Mouse (Mus musculus) embryonic fibroblast, embryonic 13.5 days (primary cell): ENCODE data around the gene Cbx7. TPM values are rescaled to one million over a fixed set of nuclear protein-coding genes. Genes with fewer than 3 reads are reported as not detected.

Source experiments
- H3K27ac ChIP-seq: 2 replicates; pipeline ENCODE4 v1.5.1; 2012; ENCODE audit warnings: low read length, control low read depth, inconsistent platforms; ENCODE audit not compliant: insufficient read depth
- H3K4me1 ChIP-seq: 2 replicates; pipeline ENCODE4 v1.6.1; 2011; ENCODE audit warnings: low read length; ENCODE audit not compliant: control insufficient read depth, insufficient read depth
- H3K4me3 ChIP-seq: 2 replicates; pipeline ENCODE4 v1.5.1; 2011; ENCODE audit warnings: mild to moderate bottlenecking, control low read depth, low read length; ENCODE audit not compliant: insufficient read depth
- CTCF ChIP-seq: IDR thresholded peaks from 2 replicates; pipeline ENCODE4 v1.5.1; 2011; ENCODE audit warnings: mild to moderate bottlenecking, control low read depth, low read length, moderate library complexity, borderline replicate concordance; ENCODE audit not compliant: insufficient read depth
- POLR2A ChIP-seq: IDR thresholded peaks from 2 replicates; pipeline ENCODE4 v1.6.1; 2011; ENCODE audit warnings: low read depth, mild to moderate bottlenecking, control low read depth, low read length, moderate library complexity
- polyA plus RNA-seq: library from polyadenylated mRNA; stranded (reverse); fragments of >200 nt; gene quantifications from 2 replicates; pipeline ENCODE4 v1.2.4, GENCODE M21; 2011; ENCODE audit warnings: low read depth; ENCODE audit not compliant: missing spikeins, insufficient read length

Gene Cbx7
- 0.90 and 1.4 TPM in 2 replicates for polyA plus RNA-seq

DNA sequence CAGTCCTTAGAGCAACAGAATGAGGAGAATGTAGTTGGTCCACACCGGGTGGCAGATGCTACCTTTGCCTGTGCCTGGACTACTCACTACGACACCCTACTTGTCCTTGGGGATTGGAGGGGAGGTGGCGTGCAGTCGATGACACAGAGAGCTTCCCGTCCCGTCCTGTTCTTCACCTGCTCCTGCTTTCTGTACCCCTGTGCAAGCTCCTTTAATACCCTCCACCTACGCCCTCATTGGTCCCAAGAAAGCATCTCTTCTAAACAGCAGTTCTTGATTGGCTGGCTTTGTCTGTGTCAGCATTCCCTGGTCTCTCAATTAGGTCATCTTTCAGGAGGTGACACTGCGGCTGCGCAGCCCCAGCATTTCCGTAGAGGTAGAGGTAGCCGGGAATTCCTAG, at the start of gene Cbx7:
Cbx7 (minus strand) TSS at position 180 of the 400 bp plus-strand sequence.
- Histone ChIP-seq H3K4me3 (no peak within 1 kb of the TSS), H3K4me1 (no peaks in the 10 kb centered on the region), H3K27ac (no peak within 1 kb of the TSS)
- TF ChIP-seq CTCF (no peak), POLR2A (no peak)

DNA sequence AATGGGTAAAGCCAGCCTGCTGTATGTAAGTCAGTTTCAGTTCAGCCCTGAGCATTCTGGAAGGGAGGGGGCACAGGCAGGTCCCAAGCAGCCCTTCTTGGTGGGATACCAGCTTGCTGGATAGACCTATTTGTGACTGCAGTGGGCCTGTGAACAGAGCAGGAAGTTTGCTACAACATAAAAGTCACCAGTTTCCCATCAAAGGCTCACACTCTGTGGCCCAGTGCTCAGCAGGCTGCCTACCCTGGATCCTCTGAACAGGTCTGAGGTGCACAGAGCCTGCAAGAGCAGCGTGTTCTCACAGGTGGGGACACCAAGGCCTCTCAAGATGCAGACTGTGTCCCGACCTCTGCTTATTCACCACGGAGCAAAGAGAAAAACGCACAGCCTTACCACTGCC, 49.6 kb upstream of the Cbx7 start:
- TF ChIP-seq CTCF (no peak), POLR2A (no peak)
- Histone ChIP-seq H3K27ac (no peak overlapping the region), H3K4me3 (no peak overlapping the region), H3K4me1 (peaks cover 9% of the 10 kb centered on the region)

DNA sequence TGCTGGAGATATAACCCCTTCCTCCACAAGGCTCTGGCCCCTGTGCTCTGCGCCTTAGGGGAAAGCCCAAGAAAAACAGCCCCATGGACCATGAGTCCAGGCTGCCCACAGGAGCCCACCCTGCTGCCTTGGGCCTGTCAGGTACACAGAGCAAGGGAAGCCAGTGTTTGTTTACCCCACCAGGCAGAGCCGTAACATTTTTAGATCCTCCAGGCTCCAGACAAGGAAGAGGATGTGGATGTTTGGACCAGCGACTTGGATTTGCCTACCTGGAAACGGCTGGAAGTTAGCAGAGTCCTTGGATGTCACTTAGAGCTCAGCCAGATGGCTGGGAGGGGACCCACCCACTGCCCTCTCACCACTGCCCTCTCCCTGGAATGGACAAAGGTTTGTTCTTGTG, 48.7 kb upstream of the Cbx7 start:
- Histone ChIP-seq H3K27ac (no peak overlapping the region), H3K4me1 (peaks cover 3% of the 10 kb centered on the region; the same call in 1 of the 2 replicates), H3K4me3 (no peak overlapping the region)
- no peak for TF ChIP-seq POLR2A
- TF ChIP-seq CTCF, result no peak

DNA sequence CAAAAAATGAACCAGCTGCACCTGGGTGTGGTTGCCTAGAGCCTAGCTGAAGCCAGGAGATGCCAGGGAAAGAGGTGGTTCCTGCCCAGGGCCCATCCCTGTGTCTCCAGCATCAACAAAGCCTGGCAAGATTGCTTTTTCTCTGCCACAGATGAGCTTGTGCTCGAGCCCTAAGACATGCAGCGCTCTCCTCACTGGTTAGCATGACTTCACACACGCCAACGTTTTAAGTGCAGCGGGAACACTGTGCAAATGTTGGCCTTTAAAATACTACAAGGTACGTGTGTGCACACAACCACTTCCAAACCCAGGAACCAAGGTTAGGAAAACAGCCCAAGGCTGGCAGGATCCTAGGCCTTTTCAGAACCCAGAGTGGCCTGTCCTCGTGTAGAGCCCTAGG, 48.3 kb upstream of the Cbx7 start:
- no peaks in the 10 kb centered on the region for H3K4me1 ChIP-seq
- no peak overlapping the region for H3K27ac ChIP-seq
- H3K4me3 ChIP-seq, result no peak overlapping the region
- TF ChIP-seq POLR2A, result no peak
- TF ChIP-seq CTCF, result no peak

DNA sequence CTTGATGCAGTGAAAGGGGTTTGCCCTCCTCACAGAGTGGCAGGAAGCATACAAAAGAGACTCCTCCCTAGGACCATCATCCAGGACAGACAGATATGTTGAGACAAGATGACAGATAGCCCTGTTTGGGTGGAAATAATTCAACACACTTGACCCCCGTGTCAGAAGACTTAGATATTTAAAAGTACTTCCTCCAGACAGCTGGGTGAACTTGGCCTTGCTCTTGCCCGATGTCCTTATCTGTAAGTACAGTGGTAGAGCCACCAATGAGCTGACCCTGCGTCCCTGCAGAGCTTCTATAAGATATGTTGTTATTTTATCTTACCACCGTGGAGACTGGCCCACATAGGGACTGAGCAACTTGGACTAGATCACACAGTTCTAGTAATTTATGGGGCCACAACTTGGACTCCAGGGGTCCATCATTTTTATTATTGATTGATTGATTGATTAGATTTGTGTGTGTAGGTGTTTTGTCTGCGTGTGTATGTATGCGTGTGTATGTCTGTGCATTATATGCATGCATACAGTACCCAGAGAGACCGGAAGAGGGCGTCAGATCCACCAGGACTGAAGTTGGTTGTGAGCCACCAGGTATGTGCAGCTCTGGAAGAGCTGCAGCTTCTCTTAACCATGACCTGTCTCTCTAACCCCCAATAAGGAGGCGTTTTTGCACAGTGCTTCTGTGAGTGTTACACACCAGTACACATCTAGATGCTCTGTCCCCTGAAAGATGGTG, 45.8 kb upstream of the Cbx7 start:
- TF ChIP-seq CTCF (no peak), POLR2A (no peak)
- Histone ChIP-seq H3K4me1 (no peaks in the 10 kb centered on the region), H3K4me3 (no peak overlapping the region), H3K27ac (no peak overlapping the region)

DNA sequence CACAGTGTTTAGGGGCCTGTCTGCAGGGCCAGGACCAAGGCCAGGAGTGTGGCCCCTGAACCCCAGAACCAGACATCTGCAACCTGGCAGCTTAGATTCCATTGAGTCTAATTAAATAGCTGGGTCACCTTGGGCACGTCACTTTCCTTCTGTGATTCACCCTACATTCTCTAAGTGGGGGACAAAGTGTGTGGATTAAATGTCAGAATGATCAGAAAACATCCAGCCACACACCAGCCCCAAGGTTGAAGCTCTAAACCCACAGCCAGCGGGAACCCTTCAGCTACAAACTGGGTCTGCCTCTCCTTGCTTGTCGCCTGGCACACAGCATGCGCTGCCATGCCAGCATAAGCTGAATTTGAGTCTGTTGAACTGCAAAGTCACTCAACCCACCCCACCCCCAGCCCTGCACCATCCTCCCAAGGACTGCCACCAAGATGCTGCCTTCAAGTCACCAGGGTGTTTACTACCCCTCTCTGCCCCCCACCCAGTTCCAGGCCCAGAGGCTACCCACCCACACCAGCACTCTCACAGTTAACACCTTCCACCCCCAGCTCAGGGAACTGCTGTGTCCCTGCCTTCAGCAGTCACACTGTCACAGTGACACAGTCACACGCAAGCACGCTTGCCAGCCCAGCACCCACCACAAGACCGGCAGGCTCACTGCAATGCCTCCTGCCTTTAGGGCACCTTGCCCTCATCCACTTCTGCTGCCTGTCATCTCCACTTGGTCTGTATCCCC, 44.5 kb upstream of the Cbx7 start:
- no peak overlapping the region for H3K27ac ChIP-seq

DNA sequence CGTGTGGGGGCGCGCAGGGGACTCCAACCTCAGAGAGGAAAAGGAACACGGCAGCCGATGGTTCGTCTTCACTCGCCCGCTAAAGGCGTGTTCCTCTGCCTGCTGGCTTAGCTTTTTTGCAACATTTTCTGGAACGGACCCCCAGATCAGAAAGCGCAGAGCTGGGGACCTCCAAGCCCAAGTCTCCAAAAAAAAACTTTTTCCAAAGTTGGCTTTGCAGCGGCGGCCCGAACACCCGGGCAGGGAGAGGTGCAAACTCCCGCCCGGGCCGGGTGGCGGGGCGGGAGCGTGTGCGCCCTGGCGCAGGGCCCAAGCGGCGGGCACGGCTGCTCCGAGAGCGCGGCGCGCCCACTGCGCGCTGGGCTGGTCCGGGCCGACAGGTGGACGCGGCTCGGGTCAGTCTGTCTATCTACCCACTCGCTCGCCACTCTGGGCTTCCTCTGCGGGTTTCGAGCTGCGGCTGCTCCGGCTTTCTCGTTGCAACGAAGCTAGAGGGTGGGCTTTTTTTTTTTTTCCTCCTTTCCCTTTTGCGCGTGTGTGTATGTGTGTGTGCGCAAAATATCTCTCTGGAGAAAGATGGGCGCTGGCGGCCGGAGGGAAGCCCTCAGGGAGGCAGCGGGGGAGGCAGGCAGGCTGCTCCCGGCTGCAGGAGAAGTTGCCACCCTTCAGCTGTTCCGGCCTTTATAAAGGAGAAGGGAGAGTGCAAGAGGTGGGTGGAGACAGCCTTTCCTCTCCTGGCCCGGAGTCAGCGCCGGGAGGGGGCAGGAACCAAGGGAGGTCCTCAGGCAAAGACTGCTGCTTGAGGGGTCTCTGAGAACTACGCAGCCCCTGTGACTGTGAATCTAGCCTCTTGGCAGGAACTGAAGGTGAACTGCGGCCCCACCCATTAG, 43.6 kb upstream of the Cbx7 start, which contains the start of gene Pdgfb:
Pdgfb (minus strand) TSS at position 657 of the 890 bp plus-strand sequence.
- Histone ChIP-seq H3K4me1 (no peaks in the 10 kb centered on the region), H3K4me3 (peak within 1 kb of the TSS; percentile 31), H3K27ac (no peak within 1 kb of the TSS)
- TF ChIP-seq CTCF (no peak), POLR2A (no peak)

More for the DNA sequence above, 44.5 kb upstream of the Cbx7 start:
- Histone ChIP-seq H3K4me3 (no peak overlapping the region), H3K4me1 (no peaks in the 10 kb centered on the region)
- no peak for TF ChIP-seq POLR2A
- TF ChIP-seq CTCF, result no peak

DNA sequence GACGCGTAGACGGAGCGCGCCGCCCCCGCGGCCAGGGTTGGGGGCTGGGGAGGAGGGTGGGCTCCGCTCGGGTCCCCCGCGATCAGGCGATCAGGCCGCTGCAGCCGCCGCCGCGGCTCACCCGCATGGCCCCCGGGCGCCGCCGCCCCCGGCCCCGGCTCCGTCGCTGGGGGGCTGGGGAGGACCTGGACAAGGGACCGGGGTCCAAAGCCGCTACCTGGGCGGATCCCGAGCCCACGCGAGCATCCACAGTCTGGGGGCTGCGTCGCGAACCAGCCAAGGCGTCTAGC, 43.1 kb upstream of the Cbx7 start:
- H3K27ac ChIP-seq, result no peak overlapping the region
- H3K4me1 ChIP-seq, result no peaks in the 10 kb centered on the region
- peak overlapping the region; percentile 31 for H3K4me3 ChIP-seq
- no peak for TF ChIP-seq POLR2A
- TF ChIP-seq CTCF, result no peak

DNA sequence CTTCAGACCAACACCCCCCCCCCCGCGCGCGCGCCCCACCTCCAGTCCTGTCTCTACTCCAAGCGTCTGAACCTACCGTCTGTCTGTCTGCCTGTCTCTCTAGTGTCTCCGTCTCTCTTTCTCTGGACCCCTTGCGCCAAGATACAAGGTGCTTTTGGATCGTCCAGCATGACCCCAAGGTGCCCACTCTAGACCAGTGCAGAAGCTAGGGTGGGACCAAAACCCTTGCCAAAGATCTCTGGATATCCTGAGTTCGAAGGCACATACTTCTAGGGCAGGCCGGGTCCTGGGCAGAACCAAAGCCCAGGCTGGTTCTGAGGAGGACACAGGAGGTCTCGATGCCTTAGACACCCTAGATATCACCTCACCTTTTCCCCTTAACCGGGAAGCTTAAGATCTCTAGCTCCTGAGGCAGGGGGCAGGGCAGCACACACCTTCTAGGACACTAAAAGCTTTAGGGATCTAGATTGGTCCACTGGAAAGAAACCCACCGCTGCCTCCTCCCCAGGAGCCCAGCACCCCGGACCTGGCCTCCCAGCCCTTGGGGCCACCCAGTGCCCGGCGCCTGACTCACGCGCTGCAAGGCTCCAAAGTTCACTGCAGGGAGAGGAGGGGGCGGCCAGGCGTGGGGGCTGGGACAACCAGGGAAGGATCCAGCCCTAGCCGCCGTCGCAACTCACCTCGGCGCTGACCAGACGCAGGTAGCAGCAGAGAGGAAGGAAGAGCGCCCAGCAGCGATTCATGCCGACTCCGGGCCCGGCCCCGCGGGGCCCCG, 42.5 kb upstream of the Cbx7 start:
- Histone ChIP-seq H3K27ac (no peak overlapping the region), H3K4me1 (no peaks in the 10 kb centered on the region), H3K4me3 (peak overlapping the region; percentile 31; the same call in 1 of the 2 replicates)
- TF ChIP-seq POLR2A (no peak), CTCF (no peak)
